Mouse (Mus musculus) brain, embryonic 14.5 days (tissue): ENCODE results near the gene Dock4. TPM values are rescaled to one million over a fixed set of nuclear protein-coding genes. Genes with fewer than 3 reads are reported as not detected.

Experiments used
- DNase-seq: peaks from one replicate; pipeline ENCODE4 v3.0.0-alpha.2; 2011; ENCODE audit warnings: low read depth
- CTCF ChIP-seq: fragments of 200-500 bp; IDR thresholded peaks from 2 replicates; pipeline ENCODE4 v1.5.1; 2012; ENCODE audit warnings: inconsistent platforms, mild to moderate bottlenecking, moderate library complexity, borderline replicate concordance; ENCODE audit not compliant: insufficient read depth, insufficient read length; ENCODE audit errors: extremely low read depth
- POLR2A ChIP-seq: fragments of 200-500 bp; IDR thresholded peaks from 2 replicates; pipeline ENCODE4 v1.6.1; 2012; ENCODE audit warnings: mild to moderate bottlenecking, inconsistent platforms, borderline replicate concordance; ENCODE audit not compliant: poor library complexity, insufficient read depth, insufficient read length, severe bottlenecking; ENCODE audit errors: extremely low read depth
- polyA plus RNA-seq: library from polyadenylated mRNA; depleted of rRNA; stranded (reverse); fragments of >200 nt; gene quantifications from 2 replicates; pipeline ENCODE4 v1.2.3, GENCODE M21; 2012

The Dock4 gene
- polyA plus RNA-seq, 1 experiment, result 29.5 TPM

DNA sequence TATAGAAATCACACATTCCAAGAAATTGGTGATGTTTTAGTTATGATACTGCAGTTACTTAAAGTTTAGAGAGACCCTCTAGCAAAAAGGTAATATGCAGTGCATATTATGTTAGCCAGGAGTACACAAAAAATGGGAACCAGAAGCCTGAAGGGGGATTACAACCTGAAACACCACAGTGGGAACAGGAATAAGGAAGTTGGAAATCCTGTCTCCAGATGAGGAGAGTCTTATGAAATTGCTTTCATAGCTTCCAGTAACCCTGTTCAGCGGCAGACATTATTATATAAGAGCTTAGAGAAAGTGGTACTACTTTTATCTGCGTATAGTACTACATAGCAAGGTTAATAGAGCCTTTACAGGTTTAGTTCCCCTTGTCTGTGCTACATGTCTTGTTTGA, 210.1 kb downstream of the Dock4 start:
- TF ChIP-seq POLR2A (no peak), CTCF (no peak)
- no peak for DNase-seq

DNA sequence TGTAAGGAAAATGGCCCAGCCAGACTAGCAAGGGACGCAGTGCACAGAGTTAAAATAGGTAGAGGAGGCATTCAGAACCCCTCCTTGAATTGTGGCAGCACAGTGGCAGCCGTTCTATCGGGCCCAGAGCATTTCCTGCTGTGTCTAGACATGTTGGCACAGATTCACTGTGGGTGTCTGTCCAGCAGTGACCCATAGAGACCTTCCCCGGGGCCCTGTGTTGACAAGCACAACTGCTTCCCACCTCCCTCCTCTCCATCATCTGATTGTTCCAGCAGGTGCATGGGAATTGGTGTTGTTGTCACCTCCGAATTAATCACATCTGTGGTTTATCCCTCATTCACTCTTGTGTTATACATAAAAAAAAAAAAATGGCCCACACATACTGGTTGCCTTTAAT, 210.7 kb downstream of the Dock4 start:
- peak; percentile 17 for DNase-seq

DNA sequence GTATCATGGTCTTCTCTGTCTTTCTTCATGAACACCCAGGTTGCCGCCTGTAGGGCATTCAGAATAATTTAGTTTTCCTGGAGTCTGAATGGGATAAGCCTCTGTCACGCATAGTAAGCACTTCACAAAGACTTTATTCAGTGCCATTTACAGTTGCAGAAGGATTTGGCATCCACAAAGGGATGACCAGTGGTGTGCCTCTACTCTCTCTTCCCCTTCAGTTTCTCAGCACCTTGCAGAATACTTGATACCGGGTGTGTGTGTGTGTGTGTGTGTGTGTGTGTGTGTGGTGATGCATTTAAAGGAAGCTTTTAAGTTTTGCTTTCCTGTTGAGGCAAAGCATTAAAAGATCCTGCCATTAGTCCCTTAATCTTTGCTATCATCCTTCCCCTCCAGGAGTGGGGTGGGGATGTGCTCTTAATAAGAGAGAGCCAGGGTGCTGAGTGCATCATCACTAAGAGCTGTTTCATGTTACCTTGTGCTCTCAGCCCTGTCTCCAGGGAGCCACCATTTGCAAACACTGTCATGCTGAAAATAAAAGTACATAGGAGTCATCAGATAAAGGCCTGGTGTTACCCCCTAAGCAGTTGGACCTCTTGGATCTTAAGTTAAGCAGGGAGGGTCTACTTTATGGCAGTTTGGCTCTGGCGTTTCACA, 211.6 kb downstream of the Dock4 start:
- peak; percentile 35 for DNase-seq
- no peak for TF ChIP-seq POLR2A
- TF ChIP-seq CTCF, result no peak

More for the DNA sequence above, 210.7 kb downstream of the Dock4 start:
- TF ChIP-seq CTCF (no peak), POLR2A (no peak)

DNA sequence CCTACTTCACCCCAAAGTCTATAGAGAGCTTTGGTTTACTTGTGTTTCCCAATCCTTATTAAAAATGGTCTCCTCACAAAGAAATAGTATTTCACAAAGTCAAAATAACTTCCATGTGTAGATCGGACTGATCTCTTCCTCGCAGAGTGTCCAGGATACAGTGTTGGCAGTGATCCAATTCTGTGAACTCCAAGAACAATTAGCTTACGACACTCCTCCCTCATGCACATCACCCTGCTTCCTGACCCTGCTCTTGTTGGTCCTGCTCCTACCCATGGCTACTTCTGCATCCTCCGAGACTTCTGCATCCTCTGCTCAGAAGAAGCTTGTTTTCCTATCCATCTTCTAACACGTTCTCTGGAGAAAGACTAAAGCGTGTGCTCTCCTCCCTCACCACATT, 213.9 kb downstream of the Dock4 start:
- no peak for TF ChIP-seq POLR2A
- TF ChIP-seq CTCF, result no peak
- peak; percentile 22 for DNase-seq

DNA sequence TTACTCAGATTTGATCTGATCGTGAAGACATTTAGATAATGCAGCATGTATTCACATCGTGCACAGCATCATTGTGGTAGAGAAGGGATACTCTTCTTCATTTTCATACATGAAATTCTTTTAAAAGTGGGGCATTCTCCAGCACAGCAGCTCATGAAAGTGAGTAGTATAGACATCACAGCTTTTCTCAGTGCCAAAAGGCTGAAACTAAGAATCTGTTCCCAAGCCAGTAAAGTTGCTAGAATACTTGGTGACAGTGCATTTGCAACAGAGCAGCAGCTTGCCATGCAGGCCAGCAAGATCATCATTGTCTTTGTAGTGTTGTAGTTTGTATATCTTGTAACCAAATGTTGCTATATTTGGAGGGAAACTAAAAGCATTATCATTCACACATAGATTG, 223.7 kb downstream of the Dock4 start:
- no peak for TF ChIP-seq POLR2A
- no peak for TF ChIP-seq CTCF
- no peak for DNase-seq

DNA sequence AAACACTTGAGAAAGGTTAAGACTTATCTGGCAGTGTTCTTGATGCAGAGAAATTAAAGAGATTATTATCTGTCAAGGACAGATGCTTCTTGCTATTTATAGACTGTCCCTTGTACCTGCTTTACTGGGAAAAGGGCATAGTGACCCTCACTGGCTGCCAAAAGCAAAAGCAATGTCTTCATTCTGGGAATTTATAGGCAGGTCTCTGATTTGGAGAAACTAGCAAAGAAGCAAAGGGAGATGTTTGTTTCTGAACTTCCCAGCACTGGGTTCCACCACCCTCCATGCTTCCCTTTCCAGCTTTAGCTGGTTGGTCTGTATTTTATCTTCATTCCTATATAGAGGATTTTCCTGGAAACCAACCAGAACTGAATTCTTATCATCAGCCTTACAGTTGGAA, 225.0 kb downstream of the Dock4 start:
- no peak for DNase-seq
- TF ChIP-seq CTCF (no peak), POLR2A (no peak)

DNA sequence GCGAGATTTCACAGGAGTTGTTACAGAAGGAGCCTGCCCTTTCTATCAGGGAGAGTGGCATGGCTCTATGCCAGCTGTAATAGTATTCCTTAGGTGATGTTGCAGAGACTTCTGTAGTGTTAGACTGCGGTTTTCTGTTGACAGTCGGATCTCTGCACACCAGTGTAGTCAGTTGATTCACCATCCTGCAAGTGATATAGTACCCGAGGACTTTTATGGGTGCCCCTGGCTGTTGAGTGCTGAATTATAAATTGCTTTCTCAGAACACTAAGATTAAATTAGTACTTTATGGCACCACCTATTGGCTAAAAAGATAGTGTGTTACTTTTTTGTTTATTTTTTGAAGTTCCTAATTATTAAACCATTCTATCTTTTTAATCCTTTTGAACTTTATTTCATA, 234.0 kb downstream of the Dock4 start:
- no peak for TF ChIP-seq CTCF
- TF ChIP-seq POLR2A, result no peak
- peak; percentile 11 for DNase-seq

DNA sequence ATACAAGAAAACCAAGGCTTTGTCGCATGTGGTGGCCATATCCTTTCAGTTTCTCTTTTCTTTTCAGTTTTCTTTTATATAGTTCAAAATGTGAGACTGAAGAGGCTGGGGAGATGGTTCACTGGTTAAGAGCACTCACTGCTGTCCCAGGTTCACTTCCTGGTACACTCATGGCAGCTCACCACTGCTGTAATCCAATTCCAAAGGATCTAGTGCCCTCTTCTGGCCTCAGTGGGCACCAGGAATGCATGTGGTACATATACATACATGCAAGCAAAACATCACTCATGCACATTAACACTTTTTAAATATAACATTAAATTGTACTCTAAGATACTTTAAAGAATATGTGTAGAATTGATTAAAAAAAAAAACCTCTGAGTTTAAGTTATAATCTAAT, 234.8 kb downstream of the Dock4 start:
- no peak for TF ChIP-seq POLR2A
- TF ChIP-seq CTCF, result peak; percentile 47; the same call in 1 of the 2 replicates
- DNase-seq, result peak; percentile 63

DNA sequence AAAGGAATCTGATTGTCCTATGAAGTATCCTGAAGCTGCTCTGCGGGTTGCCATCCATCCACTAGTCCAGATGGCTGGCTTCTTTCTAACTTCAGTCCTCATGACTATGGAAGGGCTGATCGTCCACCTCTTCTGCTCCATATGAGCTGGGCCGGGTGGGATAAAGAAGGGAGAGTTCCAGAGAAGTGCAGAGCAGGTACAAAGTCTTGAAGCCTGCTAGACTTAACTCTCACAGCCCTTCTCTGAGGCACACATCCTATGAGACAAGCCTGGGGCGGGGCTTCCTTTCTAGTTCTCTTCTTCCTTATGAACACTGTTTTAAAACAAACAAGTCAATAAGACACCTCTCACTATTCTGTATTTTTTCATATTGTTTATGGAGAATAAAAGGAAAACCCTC, 245.7 kb downstream of the Dock4 start:
- no peak for DNase-seq
- TF ChIP-seq POLR2A (no peak), CTCF (no peak)

DNA sequence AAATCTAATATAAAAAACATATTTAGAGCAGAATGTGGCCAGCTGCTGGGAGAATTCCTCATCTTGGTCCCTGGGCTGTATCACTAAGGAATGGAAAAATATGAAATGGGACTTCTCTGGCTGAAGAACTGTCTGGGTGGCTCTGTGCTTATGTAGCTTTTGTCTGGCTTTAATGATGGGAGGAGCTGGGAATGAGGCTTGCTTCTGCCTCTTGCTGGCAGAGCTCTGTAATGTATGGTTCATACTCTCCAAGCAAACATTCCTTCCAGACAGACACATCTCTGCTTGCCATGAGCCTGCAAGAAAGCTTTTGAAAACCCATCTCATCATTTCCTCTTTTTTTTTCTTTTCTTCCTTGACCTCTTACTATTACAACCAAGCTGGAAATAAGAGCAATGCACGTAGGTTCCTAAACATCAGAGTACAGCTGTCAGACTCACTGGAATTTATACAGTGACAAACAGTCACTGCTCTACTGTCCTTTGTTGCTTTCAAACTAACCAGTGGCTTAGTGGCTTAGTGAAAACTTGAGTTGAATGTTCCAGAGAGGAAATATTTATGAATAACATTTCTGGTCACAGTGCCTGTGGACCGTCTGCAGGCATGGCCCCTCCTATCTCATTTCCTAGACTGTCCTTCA, 248.4 kb downstream of the Dock4 start:
- DNase-seq, result peak; percentile 59

DNA sequence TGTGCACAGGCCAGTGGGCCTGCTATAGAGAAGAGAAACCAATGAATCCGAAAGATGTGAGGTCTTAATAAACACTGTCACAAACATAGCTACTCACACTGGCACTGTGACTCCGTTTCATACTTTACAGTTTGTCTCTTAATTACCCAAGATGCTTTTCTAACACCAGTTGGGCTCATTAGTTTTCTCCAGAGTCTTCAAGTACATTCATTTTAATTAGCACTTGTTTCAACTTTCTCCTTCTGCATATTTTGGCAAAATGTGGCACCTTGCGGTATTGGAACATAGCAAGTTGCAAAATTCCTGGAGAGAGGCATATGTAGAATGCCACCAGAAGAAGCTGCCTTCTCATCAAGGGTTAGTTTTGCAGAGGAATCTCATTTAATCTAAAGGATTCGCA, 252.6 kb downstream of the Dock4 start:
- peak; percentile 62 for DNase-seq
- TF ChIP-seq POLR2A (no peak), CTCF (no peak)

More for the DNA sequence above, 248.4 kb downstream of the Dock4 start:
- TF ChIP-seq CTCF, result no peak
- TF ChIP-seq POLR2A, result no peak
